Mouse (Mus musculus) embryonic facial prominence, embryonic 11.5 days (tissue): ENCODE data around the gene Pdha2. TPM values are rescaled to one million over a fixed set of nuclear protein-coding genes. Genes with fewer than 3 reads are reported as not detected.
A peak's percentile ranks its signal among the peaks of the same experiment; 100 is the strongest.

ENCODE experiments used
- ATAC-seq: fragments of 200-750 bp; cut with Nextera tagmentation; replicated peaks from 2 replicates; pipeline ENCODE4 v1.8.0; 2017; ENCODE audit warnings: low read depth; ENCODE audit not compliant: insufficient number of reproducible peaks, low FRiP score, low TSS enrichment
- DNase-seq: peaks from one replicate; pipeline ENCODE4 v3.0.0-alpha.2; 2015; ENCODE audit warnings: low spot score
- H3K27ac ChIP-seq: fragments of 300-500 bp; sonication (generic); replicated peaks from 2 replicates; pipeline ENCODE4 v1.5.1; 2014; ENCODE audit warnings: mild to moderate bottlenecking, low read depth, low read length, control low read depth
- H3K27me3 ChIP-seq: fragments of 300-500 bp; sonication (generic); 2 replicates; pipeline ENCODE4 v1.6.1; 2014; ENCODE audit warnings: mild to moderate bottlenecking, low read length, moderate library complexity, mixed read lengths; ENCODE audit not compliant: control insufficient read depth, insufficient read depth
- H3K36me3 ChIP-seq: fragments of 300-500 bp; sonication (generic); replicated peaks from 2 replicates; pipeline ENCODE4 v1.6.1; 2014; ENCODE audit warnings: low read depth, mild to moderate bottlenecking, low read length, moderate library complexity, mixed read lengths; ENCODE audit not compliant: control insufficient read depth, insufficient read depth
- H3K4me1 ChIP-seq: fragments of 300-500 bp; sonication (generic); 2 replicates; pipeline ENCODE4 v1.6.1; 2014; ENCODE audit warnings: low read length, mixed read lengths; ENCODE audit not compliant: control insufficient read depth, insufficient read depth
- H3K4me2 ChIP-seq: fragments of 300-500 bp; sonication (generic); 2 replicates; pipeline ENCODE4 v1.6.1; 2014; ENCODE audit warnings: low read depth, mild to moderate bottlenecking, control low read depth, low read length, moderate library complexity
- H3K4me3 ChIP-seq: fragments of 300-500 bp; sonication (generic); 2 replicates; pipeline ENCODE4 v1.5.1; 2014; ENCODE audit warnings: low read depth, low read length, control low read depth
- H3K9ac ChIP-seq: fragments of 300-500 bp; sonication (generic); replicated peaks from 2 replicates; pipeline ENCODE4 v1.6.1; 2014; ENCODE audit warnings: mild to moderate bottlenecking, control low read depth, low read length
- H3K9me3 ChIP-seq: fragments of 300-500 bp; sonication (generic); replicated peaks from 2 replicates; pipeline ENCODE4 v1.6.1; 2016; ENCODE audit warnings: mild to moderate bottlenecking, low read length, inconsistent platforms, mixed read lengths; ENCODE audit not compliant: control insufficient read depth
- WGBS: fragments of 180-500 bp; shearing (Covaris S2); extraction: QIAGEN DNeasy Blood & Tissue Kit; methylation state at CpG from one replicate; pipeline ENCODE4 v1.1.7; 2014; 5-methylcytosine and 5-hydroxymethylcytosine counted together
- polyA plus RNA-seq: library from polyadenylated mRNA; unstranded; fragments of >200 nt; fragmentation: Nextera tagmentation; extraction: Ambion mirVana; gene quantifications from 2 replicates; pipeline ENCODE4 v1.2.1, GENCODE M21; 2014

Pdha2 gene
- not detected in 2 replicates for polyA plus RNA-seq

DNA sequence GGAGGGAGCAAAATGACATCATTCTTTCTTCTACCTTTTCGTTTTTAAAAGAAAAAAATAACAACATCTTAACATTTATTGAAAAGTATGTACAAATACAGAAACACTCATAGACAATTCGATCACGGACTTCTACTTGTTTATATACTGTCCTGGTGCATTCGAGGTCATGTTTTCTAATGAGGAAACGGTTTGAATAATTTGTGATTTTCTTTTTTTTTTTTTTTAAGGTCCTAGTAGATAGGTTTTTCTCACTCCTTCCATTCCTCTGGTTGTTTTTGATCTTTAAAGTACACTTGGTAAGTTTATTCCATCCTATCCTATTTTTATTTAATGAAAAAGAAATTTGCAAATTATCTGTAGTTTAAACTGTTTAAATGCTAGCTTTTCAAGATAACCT, at the start of gene Pdha2:
Gene Pdha2, minus strand, starts transcription at position 101 of the 400 bp plus-strand sequence.
- no peaks in the 10 kb centered on the region for H3K27me3 ChIP-seq
- H3K4me3 ChIP-seq: no peak within 1 kb of the TSS
- WGBS: 86% methylated on average over 5 of the region's 5 CpGs
- no peak for ATAC-seq
- H3K4me2 ChIP-seq: no peak within 1 kb of the TSS
- no peak within 1 kb of the TSS for H3K27ac ChIP-seq
- no peaks in the 10 kb centered on the region for H3K4me1 ChIP-seq
- no peaks in the 10 kb centered on the region for H3K36me3 ChIP-seq
- DNase-seq: no peak
- no peaks in the 10 kb centered on the region for H3K9me3 ChIP-seq
- H3K9ac ChIP-seq: no peak within 1 kb of the TSS

- Histone ChIP-seq H3K27ac (no peak overlapping the region), H3K4me2 (no peak overlapping the region), H3K4me3 (no peak overlapping the region), H3K36me3 (no peaks in the 10 kb centered on the region), H3K27me3 (no peaks in the 10 kb centered on the region), H3K9ac (no peak overlapping the region), H3K4me1 (no peaks in the 10 kb centered on the region), H3K9me3 (no peaks in the 10 kb centered on the region)
- no peak for ATAC-seq
- no peak for DNase-seq
- 88% methylated on average over 1 of the region's 1 CpGs for WGBS
Measured at GRCm38 (mm10) chr3:141260518-141260917, 48.4 kb upstream of the Pdha2 start.

- WGBS: 88% methylated on average over 1 of the region's 1 CpGs
- no peak overlapping the region for H3K4me3 ChIP-seq
- H3K4me1 ChIP-seq: no peaks in the 10 kb centered on the region
- H3K4me2 ChIP-seq: no peak overlapping the region
- ATAC-seq (no peak), DNase-seq (no peak)
- H3K9me3 ChIP-seq: no peaks in the 10 kb centered on the region
- H3K9ac ChIP-seq: no peak overlapping the region
- no peak overlapping the region for H3K27ac ChIP-seq
- no peaks in the 10 kb centered on the region for H3K36me3 ChIP-seq
- no peaks in the 10 kb centered on the region for H3K27me3 ChIP-seq
Measured at GRCm38 (mm10) chr3:141251440-141251839, 39.3 kb upstream of the Pdha2 start.

- ATAC-seq (no peak), DNase-seq (peak; percentile 6)
- Histone ChIP-seq H3K4me1 (no peaks in the 10 kb centered on the region), H3K9ac (no peak overlapping the region), H3K4me3 (no peak overlapping the region), H3K36me3 (no peaks in the 10 kb centered on the region), H3K27ac (no peak overlapping the region), H3K9me3 (no peaks in the 10 kb centered on the region), H3K27me3 (no peaks in the 10 kb centered on the region), H3K4me2 (no peak overlapping the region)
- 51% methylated on average over 5 of the region's 5 CpGs for WGBS
Measured at GRCm38 (mm10) chr3:141244725-141245298, 32.7 kb upstream of the Pdha2 start.

- Histone ChIP-seq H3K9ac (no peak overlapping the region), H3K4me1 (no peaks in the 10 kb centered on the region), H3K27ac (no peak overlapping the region), H3K36me3 (no peaks in the 10 kb centered on the region), H3K4me3 (no peak overlapping the region), H3K9me3 (no peaks in the 10 kb centered on the region), H3K27me3 (no peaks in the 10 kb centered on the region), H3K4me2 (no peak overlapping the region)
- 76% methylated on average over 2 of the region's 2 CpGs for WGBS
- DNase-seq (no peak), ATAC-seq (no peak)
Measured at GRCm38 (mm10) chr3:141238071-141238470, 25.9 kb upstream of the Pdha2 start.

DNA sequence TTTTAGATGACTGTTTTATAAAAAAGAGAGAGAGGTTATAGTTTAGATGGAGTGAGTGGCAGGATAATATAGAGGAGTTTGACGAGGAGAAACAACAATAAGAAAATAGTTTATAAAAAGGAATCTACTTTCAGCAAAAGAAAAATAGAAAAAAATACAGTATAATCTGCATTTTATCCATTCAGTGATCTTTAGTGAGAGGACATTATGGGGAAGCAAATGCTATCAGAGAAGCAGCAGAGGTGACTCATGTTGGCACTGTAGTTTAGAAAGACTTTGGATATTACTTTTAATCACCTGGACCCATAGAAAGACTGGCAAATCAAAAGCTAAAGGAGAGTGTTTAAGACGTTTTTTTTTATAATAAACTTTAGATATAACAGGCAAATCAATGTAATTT, 17.0 kb upstream of the Pdha2 start:
- H3K9ac ChIP-seq: no peak overlapping the region
- ATAC-seq (no peak), DNase-seq (no peak)
- no peak overlapping the region for H3K4me3 ChIP-seq
- no peak overlapping the region for H3K27ac ChIP-seq
- WGBS: 54% methylated on average over 2 of the region's 2 CpGs
- no peak overlapping the region for H3K4me2 ChIP-seq
- H3K27me3 ChIP-seq: no peaks in the 10 kb centered on the region
- no peaks in the 10 kb centered on the region for H3K4me1 ChIP-seq
- no peaks in the 10 kb centered on the region for H3K9me3 ChIP-seq
- no peaks in the 10 kb centered on the region for H3K36me3 ChIP-seq

GRCm38 (mm10) chr3:141222339-141222738, 10.2 kb upstream of the Pdha2 start:
- Histone ChIP-seq H3K4me3 (no peak overlapping the region), H3K9me3 (no peaks in the 10 kb centered on the region)
- 82% methylated on average over 1 of the region's 1 CpGs for WGBS

DNA sequence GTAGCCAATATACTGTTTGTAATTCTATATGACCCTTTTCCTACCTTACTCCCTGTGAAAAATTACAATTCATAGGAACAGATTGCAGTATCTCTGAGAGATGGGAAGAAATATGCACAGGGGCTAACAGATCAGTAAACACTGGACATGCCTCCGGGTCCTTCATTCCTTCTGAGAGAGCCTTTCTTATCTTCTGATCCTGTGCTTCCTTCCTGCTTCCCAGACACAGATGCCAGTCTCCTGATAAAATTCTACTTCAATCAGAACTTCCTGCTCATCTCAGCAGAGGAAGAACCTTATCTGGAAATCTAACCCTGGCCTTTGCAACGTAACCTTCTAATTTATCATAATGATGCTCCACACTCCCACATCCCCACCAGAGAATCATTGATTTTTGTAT, 6.4 kb upstream of the Pdha2 start:
- Histone ChIP-seq H3K27me3 (no peaks in the 10 kb centered on the region), H3K4me2 (no peak overlapping the region), H3K4me3 (no peak overlapping the region), H3K36me3 (no peaks in the 10 kb centered on the region), H3K4me1 (no peaks in the 10 kb centered on the region), H3K9ac (no peak overlapping the region), H3K27ac (no peak overlapping the region), H3K9me3 (no peaks in the 10 kb centered on the region)
- whole genome bisulfite sequencing: 33% methylated on average over 2 of the region's 2 CpGs
- DNase-seq: no peak
- ATAC-seq: no peak

More at GRCm38 (mm10) chr3:141222339-141222738, 10.2 kb upstream of the Pdha2 start:
- ATAC-seq (no peak), DNase-seq (no peak)
- Histone ChIP-seq H3K9ac (no peak overlapping the region), H3K4me1 (no peaks in the 10 kb centered on the region), H3K27me3 (no peaks in the 10 kb centered on the region), H3K27ac (no peak overlapping the region), H3K4me2 (no peak overlapping the region), H3K36me3 (no peaks in the 10 kb centered on the region)
